Mouse (Mus musculus) T-helper 2 cell (primary cell): ENCODE measurements around the gene Fibp.

Experiments
- in situ Hi-C: fragments of 300-600 bp; cut with MboI, MseI; formaldehyde crosslinking; loops from one replicate; pipeline ENCODE4 v1.15.1; 2025; ENCODE audit warnings: high pct_unique_total_duplicates

Fibp gene

GRCm38 (mm10) chr19:5431911-5432464, 28.4 kb upstream of the Fibp start:
- in situ Hi-C loops = no loop called here

DNA sequence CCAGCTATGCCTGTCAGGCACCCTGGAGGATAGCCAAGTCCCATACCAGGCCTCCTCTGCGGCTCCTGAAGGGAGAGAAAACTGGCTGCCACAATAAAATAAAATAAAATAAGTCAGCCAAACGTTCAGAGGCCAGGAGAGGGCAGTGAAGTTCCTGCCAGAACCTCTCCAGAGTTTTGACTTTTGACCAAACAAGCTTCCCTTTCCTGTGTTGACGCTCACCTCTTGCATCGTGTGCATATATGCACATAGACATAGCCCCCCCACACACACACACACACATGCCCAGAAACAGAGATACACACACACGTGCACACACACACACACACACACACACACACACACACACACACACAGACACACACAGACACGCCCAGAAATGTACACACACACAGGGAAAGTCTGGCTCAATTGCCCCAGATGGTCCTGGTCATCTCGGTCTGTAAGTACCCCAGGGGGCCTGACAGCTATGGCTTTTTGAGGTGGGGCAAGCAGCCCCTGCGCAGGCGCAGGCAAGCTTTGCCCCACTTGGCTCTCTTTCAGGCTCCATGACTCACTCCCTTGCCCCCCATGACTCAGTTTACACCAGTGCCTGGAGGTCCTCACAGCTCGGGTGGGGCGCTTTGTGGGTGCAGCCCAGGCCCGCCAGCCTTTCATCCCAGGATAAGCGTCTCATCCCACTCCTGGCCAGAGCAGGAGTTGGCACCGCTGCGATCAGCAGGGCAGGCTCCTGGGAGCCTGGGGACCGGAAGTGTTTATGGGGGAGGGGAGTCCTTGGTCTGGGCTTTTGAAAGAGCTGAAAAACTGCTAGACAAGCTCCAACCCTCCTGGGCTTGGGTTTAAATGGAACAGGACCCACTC, 27.2 kb upstream of the Fibp start:
- in situ Hi-C loops = no loop called here

DNA sequence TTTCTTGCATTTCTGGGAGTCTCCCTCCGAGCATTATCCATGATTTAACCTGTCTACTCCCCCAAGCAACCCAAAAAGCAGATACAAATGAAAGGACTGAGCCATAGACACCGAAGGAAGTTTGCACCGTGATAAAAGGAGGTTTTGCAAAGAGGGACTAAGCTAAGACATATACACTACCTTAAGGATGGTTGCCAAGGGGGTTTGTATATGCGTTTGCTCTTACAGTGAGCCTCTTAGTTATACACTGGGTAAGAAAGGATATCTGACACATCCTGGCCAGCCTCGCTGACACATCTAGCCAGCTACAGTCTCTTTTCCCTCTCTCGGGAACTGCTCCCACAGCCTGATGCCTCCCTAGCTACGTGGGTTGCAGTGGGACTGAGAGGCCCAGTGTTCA, 26.5 kb upstream of the Fibp start:
- in situ Hi-C loops = no loop called here

GRCm38 (mm10) chr19:5444371-5444908, 16.0 kb upstream of the Fibp start:
- in situ Hi-C loops = no loop called here

GRCm38 (mm10) chr19:5444954-5445353, 15.5 kb upstream of the Fibp start:
- in situ Hi-C loops = no loop called here

GRCm38 (mm10) chr19:5445747-5446146, 14.7 kb upstream of the Fibp start:
- in situ Hi-C loops = no loop called here

GRCm38 (mm10) chr19:5447515-5448353, 12.7 kb upstream of the Fibp start, which contains the start of gene Fosl1:
Gene Fosl1 (plus strand): TSS chr19:5447547.
- in situ Hi-C loops = no loop called here

DNA sequence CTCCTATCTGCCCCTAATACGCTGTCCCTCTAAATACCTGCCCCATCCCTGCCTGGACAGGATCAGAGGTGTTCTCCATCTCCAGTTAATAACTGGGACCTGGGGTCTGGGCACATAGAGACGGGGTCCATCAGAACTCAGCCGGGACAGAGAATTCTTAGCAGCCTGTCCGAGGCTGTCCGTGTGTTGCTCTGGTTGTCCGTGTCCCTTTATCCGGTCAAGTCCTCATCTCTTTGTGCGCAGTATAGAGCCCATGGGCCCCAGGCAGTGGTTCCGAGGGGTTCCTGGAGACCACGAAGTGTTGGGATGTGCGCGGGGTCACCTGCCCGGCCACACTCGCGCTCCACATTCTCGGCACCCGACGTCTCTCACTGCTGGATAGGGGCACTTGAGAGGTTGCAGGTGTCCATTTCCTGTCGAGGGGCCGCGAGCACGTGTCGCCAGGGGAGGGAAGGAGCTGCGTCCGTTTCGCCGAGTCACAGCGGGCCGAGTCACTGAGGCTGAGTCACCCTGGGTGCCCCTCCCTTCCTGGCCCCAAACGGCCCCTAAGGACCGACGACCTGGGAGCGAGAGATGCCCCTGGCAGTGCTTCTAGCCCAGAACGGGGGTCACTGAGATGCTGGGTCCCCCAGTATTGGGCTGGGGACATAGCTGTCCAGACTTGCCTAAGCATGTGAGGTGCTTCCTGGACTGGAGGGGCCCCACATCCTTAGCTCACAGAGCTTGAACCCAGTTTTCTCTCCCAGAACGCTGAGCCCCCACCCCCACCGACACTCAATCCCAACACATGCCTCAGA, 11.9 kb upstream of the Fibp start:
- in situ Hi-C loops = no loop called here

DNA sequence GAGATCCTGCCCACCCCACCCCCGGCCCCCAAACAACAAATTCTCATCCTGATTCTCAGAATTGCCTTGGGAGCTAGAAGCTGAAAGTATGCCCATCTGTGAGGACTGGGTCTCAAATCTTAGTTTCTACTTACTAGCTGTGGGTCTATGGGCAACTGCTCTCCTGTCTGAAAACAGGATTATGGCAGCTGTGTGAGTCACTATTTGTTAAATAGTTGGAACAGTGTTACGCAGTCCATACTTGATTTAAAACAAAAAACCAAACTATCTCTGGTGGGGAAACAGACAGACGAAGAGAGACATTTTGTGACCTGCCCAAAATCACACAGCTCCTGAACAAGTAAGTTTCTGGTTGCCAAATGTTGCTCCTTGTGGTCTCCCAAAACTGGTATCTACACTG, 10.7 kb upstream of the Fibp start:
- in situ Hi-C loops = no loop called here

DNA sequence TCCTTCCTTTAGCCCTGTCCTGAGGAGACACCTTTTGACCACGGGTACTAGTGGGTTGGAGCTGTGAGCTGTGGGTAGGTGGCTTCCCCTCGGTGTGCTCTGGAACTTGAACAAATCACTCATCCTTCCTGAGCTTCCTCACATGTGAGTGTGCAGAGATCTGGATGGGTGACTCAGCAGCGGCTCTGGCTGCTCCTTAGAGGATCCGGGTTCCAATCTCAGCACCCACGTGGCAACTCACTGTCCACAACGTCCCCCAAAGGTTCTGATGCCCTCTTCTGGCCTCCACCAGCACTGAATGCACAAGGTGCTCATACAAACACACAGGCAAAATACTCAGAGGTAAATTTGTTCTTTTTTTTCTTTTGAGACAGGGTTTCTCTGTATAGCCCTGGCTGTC, 8.6 kb upstream of the Fibp start:
- in situ Hi-C loops = no loop called here

- in situ Hi-C loops = no loop called here
Observed at GRCm38 (mm10) chr19:5455037-5455436, 5.4 kb upstream of the Fibp start.

GRCm38 (mm10) chr19:5455568-5455967, 4.8 kb upstream of the Fibp start:
- in situ Hi-C loops = no loop called here

DNA sequence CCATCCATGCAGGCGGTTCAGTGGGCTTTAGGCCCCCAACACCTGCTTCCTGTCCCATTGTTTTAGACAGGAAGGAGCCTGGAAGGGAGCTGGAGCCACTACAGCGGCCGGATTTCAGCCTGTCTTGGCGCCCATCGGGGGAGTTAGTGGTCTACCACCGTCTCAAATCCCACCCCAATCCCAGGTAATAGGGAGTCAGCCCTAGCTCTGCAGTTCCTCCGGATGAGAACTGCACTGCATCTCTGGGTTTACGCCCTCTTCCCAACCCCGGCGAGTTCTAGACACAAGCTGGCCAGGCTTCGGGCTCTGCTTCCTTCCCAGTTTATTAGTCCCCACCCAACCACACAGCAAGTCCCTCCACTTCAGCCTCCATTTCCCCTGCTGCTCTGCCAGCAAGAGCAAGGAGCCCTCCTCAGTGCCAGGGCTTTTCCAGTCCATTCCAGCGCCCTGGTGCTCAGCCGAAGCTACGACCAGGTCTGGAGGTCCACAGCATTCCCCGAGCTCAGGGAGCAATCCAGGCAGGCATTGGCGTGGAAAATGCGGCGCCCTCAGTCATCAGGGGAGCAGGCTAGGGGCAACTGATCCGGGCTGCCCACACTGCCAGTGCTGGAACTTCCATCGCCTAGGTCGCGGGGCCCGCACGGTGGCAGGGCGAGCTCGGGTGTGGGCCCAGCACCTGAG, 4.0 kb upstream of the Fibp start:
- in situ Hi-C loops = no loop called here

DNA sequence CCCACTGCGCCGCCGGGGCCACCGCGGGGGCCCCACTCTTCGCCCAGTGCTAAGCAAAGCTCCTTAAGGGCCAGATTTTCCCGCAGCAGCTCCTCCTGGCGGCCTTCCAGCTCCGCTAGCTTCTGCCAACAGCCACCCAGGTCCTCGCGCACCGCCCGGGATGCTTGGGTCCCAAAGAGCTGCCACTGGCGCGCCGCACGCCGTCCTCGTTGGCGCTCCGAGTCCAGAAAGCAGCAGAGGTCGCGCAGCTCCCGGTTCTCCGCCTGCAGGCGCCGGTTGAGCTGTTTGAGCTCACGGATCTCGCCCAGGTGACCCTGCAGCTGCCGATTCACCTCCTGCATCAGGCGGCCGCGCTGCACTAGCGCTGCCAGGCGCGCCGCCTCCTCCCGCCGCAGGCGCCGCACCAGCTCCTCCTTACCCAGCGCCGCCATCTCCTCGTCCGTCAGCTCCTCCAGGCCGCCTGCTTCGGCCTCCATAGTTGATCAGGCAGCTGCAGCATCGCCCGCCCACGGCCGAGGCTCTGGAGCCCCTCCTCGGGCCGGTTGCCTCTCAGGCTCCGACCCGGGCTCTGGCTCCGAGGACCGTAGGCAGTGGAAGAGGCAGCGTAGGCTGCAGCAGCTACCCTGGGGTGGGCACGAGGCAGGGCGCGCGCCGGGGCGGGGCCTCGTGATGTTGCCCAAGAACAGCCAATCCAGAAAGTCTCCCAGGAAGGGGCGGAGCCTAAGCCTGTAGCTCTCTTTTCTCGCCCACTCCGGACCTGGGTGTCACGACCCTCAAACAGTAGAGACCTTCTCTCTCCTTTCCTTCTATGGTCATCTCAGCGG, 3.3 kb upstream of the Fibp start:
- in situ Hi-C loops = no loop called here

- in situ Hi-C loops = no loop called here
Observed at GRCm38 (mm10) chr19:5457746-5458442, 2.5 kb upstream of the Fibp start, which contains the start of gene Ccdc85b. Gene Ccdc85b (minus strand): TSS chr19:5457894.

GRCm38 (mm10) chr19:5459019-5459418, 1.4 kb upstream of the Fibp start:
- in situ Hi-C loops = no loop called here

GRCm38 (mm10) chr19:5459896-5460295, 519 bp upstream of the Fibp start:
- in situ Hi-C loops = no loop called here

DNA sequence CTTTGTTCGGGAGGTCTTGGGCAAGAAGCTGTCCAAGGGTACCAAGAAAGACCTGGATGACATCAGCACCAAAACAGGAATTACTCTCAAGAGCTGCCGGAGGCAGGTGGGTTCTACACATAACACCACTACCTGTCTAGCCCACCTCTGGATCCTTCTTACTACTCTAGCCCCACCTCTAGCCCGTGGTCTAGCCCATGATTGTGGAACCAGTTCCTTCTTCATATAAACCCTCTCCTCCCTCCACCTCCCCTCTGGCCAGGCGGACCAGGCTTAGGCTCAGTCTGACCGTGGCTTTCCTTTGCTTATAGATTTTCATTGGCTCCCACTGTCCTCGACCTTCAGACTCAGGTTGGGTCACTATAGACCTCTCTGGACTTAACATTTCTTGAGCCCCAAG, 996 bp downstream of the Fibp start:
- in situ Hi-C loops = no loop called here

- in situ Hi-C loops = no loop called here
Observed at GRCm38 (mm10) chr19:5463212-5463611, 2.8 kb downstream of the Fibp start.
